Mouse (Mus musculus) brain, embryonic 14.5 days (tissue): Measurements from ENCODE around the gene Cdan1.

ENCODE experiments used
- CTCF ChIP-seq: fragments of 200-500 bp; IDR thresholded peaks from 2 replicates; pipeline ENCODE4 v1.5.1; 2012; ENCODE audit warnings: inconsistent platforms, mild to moderate bottlenecking, moderate library complexity, borderline replicate concordance; ENCODE audit not compliant: insufficient read depth, insufficient read length; ENCODE audit errors: extremely low read depth
- POLR2A ChIP-seq: fragments of 200-500 bp; IDR thresholded peaks from 2 replicates; pipeline ENCODE4 v1.6.1; 2012; ENCODE audit warnings: mild to moderate bottlenecking, inconsistent platforms, borderline replicate concordance; ENCODE audit not compliant: poor library complexity, insufficient read depth, insufficient read length, severe bottlenecking; ENCODE audit errors: extremely low read depth

- no peak for TF ChIP-seq POLR2A
- TF ChIP-seq CTCF: no peak
Measured at GRCm38 (mm10) chr2:120860699-120861098, 10.8 kb upstream of the Cdan1 start.
